Mouse (Mus musculus) embryonic facial prominence, embryonic 11.5 days (tissue): ENCODE measurements at regions not wholly inside any gene's neighbourhood (a gene's known extent, or its start where the extent isn't known, plus 50 kb on each side); places are given as distances from the start of the nearest gene placed in this dataset.
A peak's percentile ranks its signal among the peaks of the same experiment; 100 is the strongest.
"Not testable (repeated sequence)": the region's sequence is repeated elsewhere in the genome, so short reads cannot be mapped to it uniquely, and the experiment has no call there.

Experiments
- ATAC-seq: fragments of 200-750 bp; cut with Nextera tagmentation; replicated peaks from 2 replicates; pipeline ENCODE4 v1.8.0; 2017; ENCODE audit warnings: low read depth; ENCODE audit not compliant: insufficient number of reproducible peaks, low FRiP score, low TSS enrichment
- DNase-seq: peaks from one replicate; pipeline ENCODE4 v3.0.0-alpha.2; 2015; ENCODE audit warnings: low spot score
- H3K27ac ChIP-seq: fragments of 300-500 bp; sonication (generic); replicated peaks from 2 replicates; pipeline ENCODE4 v1.5.1; 2014; ENCODE audit warnings: mild to moderate bottlenecking, low read depth, low read length, control low read depth
- H3K27me3 ChIP-seq: fragments of 300-500 bp; sonication (generic); 2 replicates; pipeline ENCODE4 v1.6.1; 2014; ENCODE audit warnings: mild to moderate bottlenecking, low read length, moderate library complexity, mixed read lengths; ENCODE audit not compliant: control insufficient read depth, insufficient read depth
- H3K36me3 ChIP-seq: fragments of 300-500 bp; sonication (generic); replicated peaks from 2 replicates; pipeline ENCODE4 v1.6.1; 2014; ENCODE audit warnings: low read depth, mild to moderate bottlenecking, low read length, moderate library complexity, mixed read lengths; ENCODE audit not compliant: control insufficient read depth, insufficient read depth
- H3K4me1 ChIP-seq: fragments of 300-500 bp; sonication (generic); 2 replicates; pipeline ENCODE4 v1.6.1; 2014; ENCODE audit warnings: low read length, mixed read lengths; ENCODE audit not compliant: control insufficient read depth, insufficient read depth
- H3K4me2 ChIP-seq: fragments of 300-500 bp; sonication (generic); 2 replicates; pipeline ENCODE4 v1.6.1; 2014; ENCODE audit warnings: low read depth, mild to moderate bottlenecking, control low read depth, low read length, moderate library complexity
- H3K4me3 ChIP-seq: fragments of 300-500 bp; sonication (generic); 2 replicates; pipeline ENCODE4 v1.5.1; 2014; ENCODE audit warnings: low read depth, low read length, control low read depth
- H3K9ac ChIP-seq: fragments of 300-500 bp; sonication (generic); replicated peaks from 2 replicates; pipeline ENCODE4 v1.6.1; 2014; ENCODE audit warnings: mild to moderate bottlenecking, control low read depth, low read length
- H3K9me3 ChIP-seq: fragments of 300-500 bp; sonication (generic); replicated peaks from 2 replicates; pipeline ENCODE4 v1.6.1; 2016; ENCODE audit warnings: mild to moderate bottlenecking, low read length, inconsistent platforms, mixed read lengths; ENCODE audit not compliant: control insufficient read depth
- WGBS: fragments of 180-500 bp; shearing (Covaris S2); extraction: QIAGEN DNeasy Blood & Tissue Kit; methylation state at CpG from one replicate; pipeline ENCODE4 v1.1.7; 2014; 5-methylcytosine and 5-hydroxymethylcytosine counted together

- not testable (repeated sequence) for H3K9me3 ChIP-seq, H3K4me2 ChIP-seq, H3K27ac ChIP-seq, ATAC-seq, DNase-seq, H3K4me3 ChIP-seq, H3K4me1 ChIP-seq, H3K36me3 ChIP-seq, H3K27me3 ChIP-seq, H3K9ac ChIP-seq
- 65% methylated on average over 3 of the region's 3 CpGs for WGBS
Observed at GRCm38 (mm10) chr5:10550115-10550514, 303.8 kb upstream of the Gm5152 start.

DNA sequence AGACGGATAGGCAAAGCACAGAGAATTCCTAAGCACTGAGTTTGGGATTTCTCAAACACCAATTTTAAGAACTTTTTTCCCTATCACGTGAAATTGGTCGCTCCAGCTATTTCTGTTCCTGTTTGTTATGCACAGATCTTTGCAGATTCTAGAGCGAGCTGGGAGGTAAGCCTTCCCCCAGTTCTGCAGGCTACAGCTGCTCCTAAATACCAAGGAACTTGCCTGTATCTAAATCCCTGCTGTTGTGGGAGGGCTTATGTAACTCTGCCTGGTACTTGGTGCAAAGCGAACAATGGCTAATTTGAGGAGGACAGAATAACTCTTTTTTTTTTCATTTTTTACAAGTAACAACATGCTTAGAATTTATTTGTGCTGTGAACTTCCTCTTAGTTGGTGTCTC is 316.0 kb upstream of the Gm5152 start:
- H3K36me3 ChIP-seq, result no peaks in the 10 kb centered on the region
- no peak overlapping the region for H3K4me2 ChIP-seq
- H3K9ac ChIP-seq, result no peak overlapping the region
- 46% methylated on average over 5 of the region's 5 CpGs for WGBS
- H3K27me3 ChIP-seq, result no peaks in the 10 kb centered on the region
- ATAC-seq (no peak), DNase-seq (no peak)
- H3K27ac ChIP-seq, result no peak overlapping the region
- H3K4me3 ChIP-seq, result no peak overlapping the region
- no peaks in the 10 kb centered on the region for H3K9me3 ChIP-seq
- H3K4me1 ChIP-seq, result no peaks in the 10 kb centered on the region

DNA sequence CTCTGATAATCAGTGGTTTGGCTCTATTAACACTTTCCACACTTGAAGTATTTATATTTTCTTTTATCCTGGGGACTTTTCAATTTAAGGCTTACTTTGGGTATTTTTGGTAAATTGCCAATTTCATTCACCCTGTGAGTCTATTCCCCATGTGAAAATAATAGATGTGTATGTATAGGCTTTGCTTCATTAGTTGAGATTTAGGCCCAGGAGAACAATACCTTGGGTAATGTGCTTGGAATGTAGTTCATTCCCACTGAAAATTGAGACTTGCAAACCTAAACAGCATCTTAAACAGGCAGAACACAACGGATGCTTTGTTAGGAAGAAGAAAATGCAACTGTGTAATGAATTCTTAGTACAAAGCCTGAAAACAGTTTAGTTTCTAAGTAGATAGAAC is 346.1 kb upstream of the Gm5152 start:
- Histone ChIP-seq H3K27ac (no peak overlapping the region), H3K9me3 (no peaks in the 10 kb centered on the region), H3K9ac (no peak overlapping the region), H3K4me2 (no peak overlapping the region), H3K36me3 (no peaks in the 10 kb centered on the region), H3K4me3 (no peak overlapping the region), H3K4me1 (no peaks in the 10 kb centered on the region), H3K27me3 (no peaks in the 10 kb centered on the region)
- no peak for ATAC-seq
- peak; percentile 17 for DNase-seq
- 32% methylated on average over 1 of the region's 1 CpGs for WGBS

DNA sequence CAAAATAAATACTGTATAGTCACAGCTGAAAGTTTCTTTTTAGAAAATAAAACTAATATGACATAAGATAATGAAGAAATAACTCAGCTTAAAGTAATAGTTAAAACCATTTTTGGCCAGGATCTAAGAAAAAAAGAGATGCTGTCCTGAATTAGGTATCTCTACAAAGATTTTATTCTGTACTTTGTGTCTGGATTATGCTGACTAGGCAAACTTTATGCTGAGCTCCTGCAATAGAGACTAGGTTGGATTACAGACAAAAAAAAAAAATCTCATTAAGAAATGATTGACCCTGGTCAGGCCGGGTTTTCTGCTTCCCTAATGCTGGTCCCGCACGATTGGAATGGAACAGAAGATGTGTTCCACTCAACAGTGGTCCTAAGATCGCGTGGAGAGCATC is 346.8 kb upstream of the Gm8871 start:
- no peak for DNase-seq

DNA sequence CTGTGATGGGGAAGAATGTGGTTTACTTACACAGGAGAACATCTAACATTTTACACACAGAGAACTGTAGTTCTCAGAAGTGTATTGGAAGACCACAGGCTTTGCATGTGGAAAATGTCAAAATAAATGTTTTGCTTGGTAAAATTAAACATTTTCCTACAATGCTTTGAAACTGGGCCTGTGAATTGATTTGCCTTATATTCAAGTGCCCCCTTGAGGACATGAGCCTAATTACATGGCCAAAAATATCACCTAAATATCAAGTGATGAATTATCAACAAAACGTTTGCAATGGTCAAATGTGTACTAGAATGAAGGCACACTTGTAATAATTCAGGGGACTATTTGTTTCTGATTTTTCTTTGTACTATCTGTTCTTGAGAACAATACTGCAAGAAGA is 314.4 kb upstream of the Gm8871 start:
- no peaks in the 10 kb centered on the region for H3K36me3 ChIP-seq
- no peak overlapping the region for H3K27ac ChIP-seq
- H3K4me2 ChIP-seq, result no peak overlapping the region
- H3K4me1 ChIP-seq, result no peaks in the 10 kb centered on the region
- DNase-seq (peak; percentile 55), ATAC-seq (no peak)
- no peak overlapping the region for H3K9ac ChIP-seq
- no peaks in the 10 kb centered on the region for H3K27me3 ChIP-seq
- no peak overlapping the region for H3K4me3 ChIP-seq
- WGBS, result 31% methylated on average over 1 of the region's 1 CpGs
- H3K9me3 ChIP-seq, result no peaks in the 10 kb centered on the region

More for the DNA sequence above, 346.8 kb upstream of the Gm8871 start:
- no peaks in the 10 kb centered on the region for H3K27me3 ChIP-seq
- H3K36me3 ChIP-seq, result no peaks in the 10 kb centered on the region
- no peak for ATAC-seq
- no peak overlapping the region for H3K4me3 ChIP-seq
- no peaks in the 10 kb centered on the region for H3K9me3 ChIP-seq
- H3K27ac ChIP-seq, result no peak overlapping the region
- no peak overlapping the region for H3K4me2 ChIP-seq
- WGBS, result 87% methylated on average over 5 of the region's 5 CpGs
- no peak overlapping the region for H3K9ac ChIP-seq
- no peaks in the 10 kb centered on the region for H3K4me1 ChIP-seq

- Histone ChIP-seq H3K9me3 (no peaks in the 10 kb centered on the region), H3K27ac (no peak overlapping the region), H3K4me1 (no peaks in the 10 kb centered on the region), H3K4me2 (no peak overlapping the region), H3K4me3 (no peak overlapping the region), H3K9ac (no peak overlapping the region), H3K36me3 (no peaks in the 10 kb centered on the region), H3K27me3 (no peaks in the 10 kb centered on the region)
- ATAC-seq, result no peak
- peak; percentile 55 for DNase-seq
- 34% methylated on average over 4 of the region's 4 CpGs for WGBS
Observed at GRCm38 (mm10) chr5:10648075-10648474, 299.5 kb upstream of the Gm8871 start.

- no peaks in the 10 kb centered on the region for H3K9me3 ChIP-seq
- no peak overlapping the region for H3K4me2 ChIP-seq
- H3K36me3 ChIP-seq, result no peaks in the 10 kb centered on the region
- ATAC-seq (no peak), DNase-seq (no peak)
- no peak overlapping the region for H3K27ac ChIP-seq
- H3K27me3 ChIP-seq, result no peaks in the 10 kb centered on the region
- no peaks in the 10 kb centered on the region for H3K4me1 ChIP-seq
- no peak overlapping the region for H3K9ac ChIP-seq
- no peak overlapping the region for H3K4me3 ChIP-seq
- WGBS, result 81% methylated on average over 4 of the region's 4 CpGs
Observed at GRCm38 (mm10) chr5:10663301-10663700, 284.3 kb upstream of the Gm8871 start.

GRCm38 (mm10) chr5:10674199-10674598 is 273.4 kb upstream of the Gm8871 start:
- Histone ChIP-seq H3K36me3 (no peaks in the 10 kb centered on the region), H3K4me1 (no peaks in the 10 kb centered on the region), H3K9me3 (no peaks in the 10 kb centered on the region), H3K4me3 (no peak overlapping the region), H3K9ac (no peak overlapping the region), H3K4me2 (no peak overlapping the region), H3K27ac (no peak overlapping the region), H3K27me3 (no peaks in the 10 kb centered on the region)
- DNase-seq (peak; percentile 53), ATAC-seq (no peak)
- 30% methylated on average over 1 of the region's 1 CpGs for whole genome bisulfite sequencing
